Mouse (Mus musculus): ENCODE data around the gene Anapc11. TPM values are rescaled to one million over a fixed set of nuclear protein-coding genes. Genes with fewer than 3 reads are reported as not detected.

Anapc11 gene
- polyA plus RNA-seq, 1 experiment from 2014 or later = 224 TPM

- Histone ChIP-seq H3K4me1 (peaks cover 15% of the 10 kb centered on the region), H3K4me3 (replicated peaks) (peak within 1 kb of the TSS; percentile 30), H3K9me3 (replicated peaks) (no peaks in the 10 kb centered on the region), H3K27me3 (0 out of 2 replicates have a peak, but pooled peaks cover 3% of the 10 kb centered on the region), H3K9ac (peak within 1 kb of the TSS; percentile 12), H3K4me2 (replicated peaks) (peak within 1 kb of the TSS; percentile 57), H3K36me3 (peaks cover 65% of the 10 kb centered on the region), H3K27ac (replicated peaks) (no peak within 1 kb of the TSS)
- WGBS = 5% methylated on average over 45 of the region's 45 CpGs
- no peak for ATAC-seq (ENCODE audit: insufficient number of reproducible peaks, low FRiP score, low TSS enrichment, low read depth)
Observed at GRCm38 (mm10) chr11:120608241-120609034, 10.2 kb downstream of the Anapc11 start, which contains the start of gene Npb. Npb (plus strand) TSS chr11:120608477.

GRCm38 (mm10) chr11:120609250-120609649 is 11.0 kb downstream of the Anapc11 start:
- peaks cover 65% of the 10 kb centered on the region for H3K36me3 ChIP-seq
- no peak overlapping the region for H3K27ac ChIP-seq (replicated peaks)
- H3K9ac ChIP-seq = no peak overlapping the region
- peaks cover 15% of the 10 kb centered on the region for H3K4me1 ChIP-seq
- 0 out of 2 replicates have a peak, but pooled peaks cover 3% of the 10 kb centered on the region for H3K27me3 ChIP-seq
- no peak for ATAC-seq (ENCODE audit: insufficient number of reproducible peaks, low FRiP score, low TSS enrichment, low read depth)
- H3K9me3 ChIP-seq (replicated peaks) = no peaks in the 10 kb centered on the region
- 33% methylated on average over 8 of the region's 8 CpGs for WGBS
- no peak overlapping the region for H3K4me3 ChIP-seq (replicated peaks)
- H3K4me2 ChIP-seq (replicated peaks) = 0 out of 2 replicates have a peak overlapping the region, but pooled peaks have one; percentile 57

DNA sequence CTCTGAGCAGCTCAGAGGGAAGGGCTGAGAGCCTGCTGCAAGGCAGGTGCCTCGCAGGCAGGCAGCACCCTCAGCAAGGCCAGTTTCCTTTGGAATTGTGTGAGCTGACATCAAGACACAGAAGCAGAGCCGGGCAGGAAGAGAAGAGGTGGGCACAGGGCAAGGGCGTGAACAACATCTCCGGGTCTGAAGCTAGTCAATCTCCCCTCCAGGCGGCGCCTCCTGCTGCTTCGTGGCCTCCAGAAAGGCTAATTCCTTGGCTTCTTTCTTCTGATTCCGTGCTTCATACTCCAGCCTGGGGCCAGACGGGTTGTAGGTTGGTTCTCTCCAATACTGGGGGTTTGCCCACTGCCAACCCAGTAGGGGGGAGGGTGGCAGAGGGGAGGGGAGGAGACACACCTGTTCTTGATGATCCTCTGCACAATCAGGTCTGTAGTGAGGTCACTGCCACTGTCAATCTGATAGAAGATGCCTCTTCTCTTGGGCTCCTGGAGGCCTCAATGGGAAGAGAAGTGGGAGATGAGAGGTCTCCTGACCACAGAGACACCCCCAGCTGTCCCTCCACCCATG is 12.3 kb downstream of the Anapc11 start:
- Histone ChIP-seq H3K4me2 (replicated peaks) (no peak overlapping the region), H3K9me3 (replicated peaks) (no peaks in the 10 kb centered on the region), H3K27me3 (0 out of 2 replicates have a peak, but pooled peaks cover 3% of the 10 kb centered on the region), H3K4me1 (peaks cover 15% of the 10 kb centered on the region), H3K4me3 (replicated peaks) (no peak overlapping the region), H3K9ac (no peak overlapping the region), H3K27ac (replicated peaks) (no peak overlapping the region), H3K36me3 (peaks cover 59% of the 10 kb centered on the region)
- no peak for ATAC-seq (ENCODE audit: insufficient number of reproducible peaks, low FRiP score, low TSS enrichment, low read depth)
- 74% methylated on average over 9 of the region's 9 CpGs for WGBS

DNA sequence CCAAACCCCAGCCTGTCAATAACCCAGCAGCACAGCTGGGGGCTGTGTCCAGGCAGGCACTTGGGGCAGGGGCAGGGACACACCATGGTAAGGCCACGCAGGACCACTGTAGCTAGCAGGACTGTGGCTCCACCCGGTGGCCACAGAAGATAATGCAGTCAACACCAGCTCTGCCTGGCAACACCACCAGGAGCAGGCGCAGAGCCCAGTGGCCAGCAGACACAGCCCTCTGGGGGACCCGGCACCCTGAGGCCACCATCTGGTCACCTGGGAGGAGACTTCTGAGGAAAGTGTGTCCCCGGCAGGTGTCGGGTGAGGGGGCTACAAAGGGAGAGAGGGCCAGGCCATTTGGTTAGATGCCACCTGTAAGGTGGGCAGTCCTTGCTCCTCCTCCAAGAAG is 14.5 kb downstream of the Anapc11 start:
- H3K9ac ChIP-seq = no peak overlapping the region
- no peak overlapping the region for H3K4me3 ChIP-seq (replicated peaks)
- no peak overlapping the region for H3K27ac ChIP-seq (replicated peaks)
- whole genome bisulfite sequencing = 53% methylated on average over 6 of the region's 6 CpGs
- no peaks in the 10 kb centered on the region for H3K9me3 ChIP-seq (replicated peaks)
- 0 out of 2 replicates have a peak, but pooled peaks cover 3% of the 10 kb centered on the region for H3K27me3 ChIP-seq
- H3K4me1 ChIP-seq = peaks cover 29% of the 10 kb centered on the region
- H3K36me3 ChIP-seq = peaks cover 51% of the 10 kb centered on the region
- ATAC-seq (ENCODE audit: insufficient number of reproducible peaks, low FRiP score, low TSS enrichment, low read depth) = no peak
- no peak overlapping the region for H3K4me2 ChIP-seq (replicated peaks)

- peaks cover 55% of the 10 kb centered on the region for H3K36me3 ChIP-seq
- no peak overlapping the region for H3K9ac ChIP-seq
- no peak overlapping the region for H3K4me2 ChIP-seq (replicated peaks)
- H3K4me1 ChIP-seq = peaks cover 25% of the 10 kb centered on the region
- 94% methylated on average over 10 of the region's 10 CpGs for WGBS
- no peak for ATAC-seq (ENCODE audit: insufficient number of reproducible peaks, low FRiP score, low TSS enrichment, low read depth)
- H3K4me3 ChIP-seq (replicated peaks) = no peak overlapping the region
- 0 out of 2 replicates have a peak, but pooled peaks cover 3% of the 10 kb centered on the region for H3K27me3 ChIP-seq
- no peaks in the 10 kb centered on the region for H3K9me3 ChIP-seq (replicated peaks)
- H3K27ac ChIP-seq (replicated peaks) = no peak overlapping the region
Observed at GRCm38 (mm10) chr11:120613481-120613972, 15.3 kb downstream of the Anapc11 start.

DNA sequence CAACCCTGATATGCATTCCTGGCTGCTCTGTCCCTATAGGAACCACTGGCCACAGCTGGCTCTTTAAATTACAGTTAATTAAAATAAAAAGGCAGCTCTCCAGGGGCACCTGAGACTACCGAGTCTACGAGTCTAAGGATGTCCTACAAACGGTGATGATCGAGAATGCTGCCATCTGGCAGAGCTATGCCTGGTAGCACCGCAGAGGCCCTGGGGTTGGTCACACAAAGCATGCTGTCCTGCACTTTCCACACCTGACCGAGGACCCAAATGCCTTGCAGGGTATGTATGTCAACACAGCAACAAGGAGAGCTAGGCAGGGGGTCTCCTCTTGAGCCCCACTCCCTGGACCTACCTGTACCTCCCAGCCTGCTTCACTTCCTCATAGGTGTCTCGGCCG is 15.8 kb downstream of the Anapc11 start:
- WGBS = 82% methylated on average over 8 of the region's 8 CpGs
- Histone ChIP-seq H3K36me3 (peaks cover 59% of the 10 kb centered on the region), H3K27ac (replicated peaks) (no peak overlapping the region), H3K27me3 (no peaks in the 10 kb centered on the region), H3K9me3 (replicated peaks) (no peaks in the 10 kb centered on the region), H3K9ac (no peak overlapping the region), H3K4me2 (replicated peaks) (no peak overlapping the region), H3K4me3 (replicated peaks) (no peak overlapping the region), H3K4me1 (peaks cover 21% of the 10 kb centered on the region)
- ATAC-seq (ENCODE audit: insufficient number of reproducible peaks, low FRiP score, low TSS enrichment, low read depth) = no peak

- Histone ChIP-seq H3K9me3 (replicated peaks) (no peaks in the 10 kb centered on the region), H3K9ac (no peak overlapping the region), H3K27ac (replicated peaks) (no peak overlapping the region), H3K27me3 (no peaks in the 10 kb centered on the region), H3K4me2 (replicated peaks) (no peak overlapping the region), H3K36me3 (peaks cover 66% of the 10 kb centered on the region), H3K4me1 (peaks cover 19% of the 10 kb centered on the region), H3K4me3 (replicated peaks) (no peak overlapping the region)
- ATAC-seq (ENCODE audit: insufficient number of reproducible peaks, low FRiP score, low TSS enrichment, low read depth) = no peak
- WGBS = 91% methylated on average over 6 of the region's 6 CpGs
Observed at GRCm38 (mm10) chr11:120615167-120615566, 16.9 kb downstream of the Anapc11 start.

DNA sequence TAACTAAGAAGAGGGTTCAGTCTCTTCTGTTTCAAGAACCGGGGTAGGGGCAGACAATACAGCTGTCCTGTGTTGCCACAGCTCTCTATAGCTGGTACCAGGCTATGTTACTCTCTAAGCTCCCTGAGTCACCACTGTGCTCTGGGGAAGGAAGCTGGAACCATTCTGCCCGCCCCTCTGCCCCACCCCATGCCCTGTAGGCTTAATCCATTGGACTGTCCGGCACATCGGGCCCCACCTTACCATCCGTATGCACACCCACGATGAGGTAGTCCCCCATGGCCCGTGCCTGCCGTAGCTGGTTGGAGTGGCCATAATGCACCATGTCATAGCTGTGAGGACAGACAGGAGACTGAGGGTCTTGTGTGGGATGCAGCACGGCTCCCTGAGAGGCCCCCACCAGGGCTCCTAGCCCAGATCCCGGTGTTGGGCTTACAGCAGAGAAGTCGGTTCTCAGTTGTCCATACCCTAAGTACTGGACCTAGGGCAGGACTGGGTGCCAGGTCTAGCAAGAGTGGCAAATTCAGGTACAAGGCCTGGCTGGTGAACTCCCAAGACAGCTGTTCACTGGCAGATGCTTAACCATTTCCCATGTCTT is 17.5 kb downstream of the Anapc11 start:
- no peak overlapping the region for H3K27ac ChIP-seq (replicated peaks)
- H3K4me3 ChIP-seq (replicated peaks) = no peak overlapping the region
- H3K4me2 ChIP-seq (replicated peaks) = no peak overlapping the region
- H3K4me1 ChIP-seq = peaks cover 19% of the 10 kb centered on the region
- H3K27me3 ChIP-seq = no peaks in the 10 kb centered on the region
- peaks cover 67% of the 10 kb centered on the region for H3K36me3 ChIP-seq
- 90% methylated on average over 11 of the region's 11 CpGs for WGBS
- ATAC-seq (ENCODE audit: insufficient number of reproducible peaks, low FRiP score, low TSS enrichment, low read depth) = no peak
- no peaks in the 10 kb centered on the region for H3K9me3 ChIP-seq (replicated peaks)
- no peak overlapping the region for H3K9ac ChIP-seq

GRCm38 (mm10) chr11:120616617-120617294 is 18.5 kb downstream of the Anapc11 start:
- H3K27ac ChIP-seq (replicated peaks) = 0 out of 2 replicates have a peak overlapping the region, but pooled peaks have one; percentile 77
- H3K9me3 ChIP-seq (replicated peaks) = no peaks in the 10 kb centered on the region
- WGBS = 43% methylated on average over 4 of the region's 4 CpGs
- H3K4me1 ChIP-seq = peaks cover 19% of the 10 kb centered on the region
- H3K9ac ChIP-seq = peak overlapping the region; percentile 72
- H3K4me2 ChIP-seq (replicated peaks) = peak overlapping the region; percentile 74
- H3K36me3 ChIP-seq = peaks cover 67% of the 10 kb centered on the region
- H3K4me3 ChIP-seq (replicated peaks) = peak overlapping the region; percentile 80
- no peaks in the 10 kb centered on the region for H3K27me3 ChIP-seq
- ATAC-seq (ENCODE audit: insufficient number of reproducible peaks, low FRiP score, low TSS enrichment, low read depth) = no peak

- ATAC-seq (ENCODE audit: insufficient number of reproducible peaks, low FRiP score, low TSS enrichment, low read depth) = peak; percentile 91
- under 1% methylated on average over 56 of the region's 56 CpGs for WGBS
Observed at GRCm38 (mm10) chr11:120617519-120618112, 19.4 kb downstream of the Anapc11 start, which contains the start of gene Pcyt2. Pcyt2 (minus strand) TSS chr11:120617936.

More at GRCm38 (mm10) chr11:120617519-120618112, 19.4 kb downstream of the Anapc11 start, which contains the start of gene Pcyt2:
- H3K9ac ChIP-seq = peak within 1 kb of the TSS; percentile 72
- no peaks in the 10 kb centered on the region for H3K9me3 ChIP-seq (replicated peaks)
- H3K36me3 ChIP-seq = peaks cover 64% of the 10 kb centered on the region
- H3K4me3 ChIP-seq (replicated peaks) = peak within 1 kb of the TSS; percentile 80
- peak within 1 kb of the TSS; percentile 74 for H3K4me2 ChIP-seq (replicated peaks)
- H3K27ac ChIP-seq (replicated peaks) = peak within 1 kb of the TSS; percentile 77
- peaks cover 19% of the 10 kb centered on the region for H3K4me1 ChIP-seq
- no peaks in the 10 kb centered on the region for H3K27me3 ChIP-seq
